Mouse (Mus musculus): Measurements from ENCODE around the gene H2afy.

H2afy gene

DNA sequence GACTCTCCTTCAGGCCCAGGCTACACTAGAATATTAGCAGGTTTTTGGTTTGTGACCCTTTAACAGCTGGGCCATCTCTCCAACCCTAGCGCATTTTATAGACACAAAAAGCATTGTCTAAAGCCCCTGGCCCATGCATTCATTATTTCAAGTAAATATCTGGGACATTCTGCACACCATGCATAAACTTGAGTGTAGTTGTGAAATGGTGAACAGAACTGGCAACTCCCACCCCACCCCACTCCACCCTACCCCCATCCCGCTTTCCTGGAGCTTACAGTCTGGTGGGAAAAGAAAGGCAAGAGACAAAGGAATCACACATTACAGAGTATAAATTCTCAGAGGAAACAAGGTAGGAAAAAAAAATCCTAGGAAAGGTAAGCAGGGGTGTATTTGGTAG is at the start of gene H2afy:
H2afy (minus strand) TSS at position 162 of the 400 bp plus-strand sequence.
- no peak for DNase-seq (ENCODE audit: low read depth, low spot score)

GRCm38 (mm10) chr13:56183687-56184086 is 47.5 kb upstream of the H2afy start:
- DNase-seq (ENCODE audit: low read depth, low spot score): no peak

- DNase-seq (ENCODE audit: low read depth, low spot score): no peak
These were observed 45.3 kb upstream of the H2afy start for GRCm38 (mm10) chr13:56181424-56181823.

DNA sequence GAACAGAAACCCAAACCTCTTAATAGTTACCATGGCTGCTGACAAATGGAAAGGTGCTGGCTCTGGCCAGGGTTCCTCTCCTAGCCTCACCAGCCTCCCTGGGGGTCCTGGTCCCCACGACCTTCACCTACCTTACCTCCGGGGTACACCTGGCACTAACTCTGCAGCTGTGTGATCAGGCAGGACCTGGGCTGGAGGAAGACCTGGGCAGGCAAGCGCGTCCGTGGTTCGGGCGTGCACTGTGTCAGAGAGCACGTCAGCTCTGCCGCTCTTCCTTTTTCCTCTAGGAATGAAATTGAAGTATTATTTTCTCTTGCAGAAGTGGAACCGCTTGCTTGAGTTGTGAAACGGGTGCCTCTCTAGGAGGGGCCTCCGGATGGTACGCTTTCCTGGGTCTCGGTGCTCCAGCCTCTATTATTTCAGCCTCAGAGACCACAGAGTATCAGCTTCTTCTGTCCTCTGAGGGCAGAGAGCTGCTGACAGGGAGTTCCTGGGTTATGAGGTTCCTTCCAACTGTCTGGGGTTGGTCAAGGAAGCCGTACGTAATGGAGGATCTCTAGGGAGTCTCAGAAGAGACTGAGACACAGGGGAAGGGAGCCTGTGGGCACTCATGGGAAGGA is 42.4 kb upstream of the H2afy start, which contains the start of gene Tifab:
Tifab (minus strand) TSS at position 470 of the 620 bp plus-strand sequence.
- DNase-seq (ENCODE audit: low read depth, low spot score): no peak

- DNase-seq (ENCODE audit: low read depth, low spot score): no peak
These were observed 40.1 kb upstream of the H2afy start for GRCm38 (mm10) chr13:56176310-56176709.

- no peak for DNase-seq (ENCODE audit: low read depth, low spot score)
These were observed 39.7 kb upstream of the H2afy start for GRCm38 (mm10) chr13:56175848-56176247.

- DNase-seq (ENCODE audit: low read depth, low spot score): no peak
These were observed 36.9 kb upstream of the H2afy start for GRCm38 (mm10) chr13:56172901-56173545.

DNA sequence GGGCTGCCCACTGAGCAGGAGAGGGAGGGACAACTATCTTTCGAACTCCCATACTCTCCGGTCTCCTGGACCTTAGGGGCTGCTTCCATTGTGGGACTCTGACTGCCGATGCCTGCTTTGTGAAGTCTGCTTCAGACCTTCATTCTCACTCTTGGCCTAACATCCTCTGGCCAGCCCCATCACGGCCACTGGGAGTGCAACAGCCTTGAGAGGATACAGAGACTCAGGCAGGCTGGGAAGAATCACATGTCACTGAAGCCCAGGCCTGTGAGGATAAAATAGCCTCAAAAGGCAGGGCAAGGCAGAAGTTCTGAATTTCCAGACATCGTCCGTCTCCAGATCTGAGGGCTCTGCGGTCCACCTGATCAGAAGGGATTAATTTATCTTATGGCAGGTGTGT is 35.9 kb upstream of the H2afy start:
- no peak for DNase-seq (ENCODE audit: low read depth, low spot score)

GRCm38 (mm10) chr13:56168403-56168781 is 32.2 kb upstream of the H2afy start:
- DNase-seq (ENCODE audit: low read depth, low spot score): no peak

GRCm38 (mm10) chr13:56167446-56168402 is 31.6 kb upstream of the H2afy start:
- DNase-seq (ENCODE audit: low read depth, low spot score): peak; percentile 76

GRCm38 (mm10) chr13:56165561-56165960 is 29.4 kb upstream of the H2afy start:
- DNase-seq (ENCODE audit: low read depth, low spot score): no peak

DNA sequence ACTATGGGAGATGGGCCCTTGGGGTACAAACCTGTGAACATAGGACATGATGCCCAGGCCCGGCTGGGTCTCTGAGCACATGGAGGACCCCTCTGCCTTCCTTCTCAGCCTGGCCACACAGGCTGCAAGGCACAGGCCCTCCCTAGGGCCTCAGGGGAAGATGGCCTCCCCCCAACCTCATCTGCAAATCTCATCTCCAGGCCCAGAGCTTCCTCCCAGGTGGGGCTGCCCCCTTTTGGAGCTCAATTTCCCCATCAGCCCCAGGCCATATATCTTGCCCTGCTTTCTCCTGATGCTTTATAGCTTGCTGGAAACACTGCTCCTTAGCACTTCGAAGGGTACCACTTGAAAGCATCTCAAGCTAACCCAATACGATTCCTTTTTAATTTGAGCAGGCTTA is 28.2 kb upstream of the H2afy start:
- no peak for DNase-seq (ENCODE audit: low read depth, low spot score)

- no peak for DNase-seq (ENCODE audit: low read depth, low spot score)
These were observed 27.6 kb upstream of the H2afy start for GRCm38 (mm10) chr13:56163751-56164150.

GRCm38 (mm10) chr13:56162859-56163258 is 26.7 kb upstream of the H2afy start:
- DNase-seq (ENCODE audit: low read depth, low spot score): no peak

DNA sequence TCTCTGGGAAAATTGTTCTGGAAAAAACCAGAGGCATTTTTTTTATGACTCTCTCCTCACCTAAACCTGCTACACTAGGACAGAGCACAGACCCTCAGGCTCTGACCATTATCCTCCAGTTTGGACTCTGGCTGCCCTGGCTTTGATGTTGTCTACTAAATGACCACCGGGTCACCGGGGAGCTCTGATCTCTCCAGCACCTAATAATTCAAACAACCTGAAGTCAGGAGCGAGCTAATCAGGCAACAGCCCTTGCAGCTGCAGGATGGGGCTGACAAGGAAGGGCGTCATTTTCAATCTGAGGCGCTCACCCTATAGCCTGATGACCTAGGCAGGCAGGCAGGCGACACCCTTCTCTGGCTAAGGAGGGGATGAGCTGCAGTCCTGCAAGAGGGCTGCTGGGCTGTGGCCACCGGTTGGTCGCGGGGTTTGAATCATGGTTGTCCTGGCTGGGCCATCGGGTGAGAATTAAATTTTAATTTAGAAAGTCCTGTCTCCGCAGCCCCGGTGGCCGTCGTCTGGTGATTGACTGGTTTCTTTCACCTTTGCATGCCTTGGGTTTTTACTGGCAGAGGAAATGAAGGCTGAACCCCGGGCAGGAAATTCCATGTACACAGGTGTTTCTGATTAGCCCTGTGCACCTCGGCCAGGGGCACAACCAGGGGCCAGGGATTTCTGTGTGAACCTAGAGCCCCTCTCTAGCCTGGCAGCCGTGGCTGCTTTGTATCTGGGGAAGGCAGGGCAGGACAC is 23.6 kb upstream of the H2afy start:
- DNase-seq (ENCODE audit: low read depth, low spot score): no peak

DNA sequence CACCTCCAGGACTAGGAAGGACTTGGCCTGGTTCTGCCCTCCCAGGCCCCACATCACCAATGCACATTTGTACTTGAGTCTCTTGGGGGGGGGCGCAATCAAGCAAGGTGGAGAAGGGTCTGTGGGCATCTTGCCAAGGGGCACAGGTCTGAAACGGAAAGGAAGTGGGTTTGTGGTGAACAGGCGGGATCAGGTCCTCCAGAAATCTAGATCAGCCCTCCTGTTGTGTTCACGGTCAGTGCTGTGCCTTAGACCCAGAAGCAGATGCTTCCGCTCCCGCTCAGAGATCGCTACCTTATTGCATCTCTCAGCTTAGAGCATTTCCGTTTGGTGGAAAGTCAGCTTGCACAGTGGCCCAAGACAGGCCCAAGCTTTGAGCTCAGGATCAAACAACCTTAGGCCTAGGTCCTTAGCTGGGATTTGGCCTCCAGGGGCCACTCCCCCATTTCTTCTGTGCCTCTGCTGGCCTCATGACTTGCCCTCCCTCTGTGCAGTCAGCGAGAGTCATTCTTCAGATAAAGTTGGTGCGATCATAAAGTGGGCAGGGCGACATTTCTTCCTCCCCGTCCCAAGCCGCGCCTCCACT is 22.9 kb upstream of the H2afy start:
- DNase-seq (ENCODE audit: low read depth, low spot score): peak; percentile 64

- DNase-seq (ENCODE audit: low read depth, low spot score): no peak
These were observed 19.5 kb upstream of the H2afy start for GRCm38 (mm10) chr13:56155671-56156070.

- DNase-seq (ENCODE audit: low read depth, low spot score): no peak
These were observed 18.9 kb upstream of the H2afy start for GRCm38 (mm10) chr13:56155048-56155447.

- no peak for DNase-seq (ENCODE audit: low read depth, low spot score)
These were observed 16.8 kb upstream of the H2afy start for GRCm38 (mm10) chr13:56152773-56153460.

- DNase-seq (ENCODE audit: low read depth, low spot score): peak; percentile 90
These were observed 15.5 kb upstream of the H2afy start for GRCm38 (mm10) chr13:56151404-56152226.
